18 mouse cellular contexts compared by ENCODE assay signal in the genomic region with DNA sequence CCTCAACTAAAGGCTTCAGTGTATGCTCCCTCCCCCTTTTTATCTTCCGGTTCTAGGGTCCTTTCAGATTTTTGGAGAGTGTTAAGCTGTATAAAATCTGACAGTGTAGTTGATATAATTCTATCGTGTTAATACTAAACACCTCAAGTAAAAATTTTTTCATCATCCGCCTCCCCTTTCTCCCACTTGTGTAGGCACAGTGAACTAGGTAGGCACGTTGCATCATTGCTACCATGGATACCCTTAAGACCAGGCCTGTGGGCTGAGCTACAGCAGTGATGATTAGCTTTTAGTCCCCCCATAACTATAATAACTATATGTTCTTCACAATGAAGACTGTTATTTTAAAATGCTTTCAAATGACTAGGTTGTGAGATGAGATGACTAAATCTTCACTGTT.
"Had no signal": no experiment of that assay in that cellular context is flagged by ENCODE, and none has a peak within 500 bp of the region (broad histone marks: within the 10 kb centered on the region; RNA-seq: fewer than 3 reads in every experiment).

No protein-coding gene starts in this region.

- H3K9me3 ChIP-seq: limb, embryonic 12.5 days; liver, embryonic 13.5 days; lung, embryonic 15.5 days; megakaryocyte, embryonic 14.5 days; midbrain, embryonic 15.5 days; neural tube, embryonic 12.5 days had no signal

- H3K4me2 ChIP-seq: limb, embryonic 12.5 days; liver, embryonic 13.5 days; lung, embryonic 15.5 days; midbrain, embryonic 11.5 days; midbrain, embryonic 15.5 days; neural tube, embryonic 12.5 days had no signal

- H3K27me3 ChIP-seq: limb, embryonic 12.5 days; liver, embryonic 13.5 days; lung, embryonic 15.5 days; megakaryocyte, embryonic 14.5 days; midbrain, embryonic 15.5 days; neural tube, embryonic 12.5 days had no signal

- H3K4me3 ChIP-seq: limb, embryonic 12.5 days; liver, embryonic 13.5 days; lung, embryonic 15.5 days; megakaryocyte, embryonic 14.5 days; midbrain, embryonic 15.5 days; neural tube, embryonic 12.5 days had no signal

- H3K4me1 ChIP-seq: neural tube, embryonic 12.5 days had no signal

- H3K36me3 ChIP-seq: limb, embryonic 12.5 days; liver, embryonic 13.5 days; lung, embryonic 15.5 days; midbrain, embryonic 15.5 days; neural tube, embryonic 12.5 days had no signal

- ATAC-seq: liver, postnatal 0 days; midbrain, embryonic 15.5 days had no signal

- H3K9ac ChIP-seq: limb, embryonic 12.5 days; liver, embryonic 13.5 days; liver, postnatal 0 days; lung, embryonic 15.5 days; midbrain, embryonic 15.5 days; neural tube, embryonic 12.5 days had no signal

- DNase-seq: kidney, adult 11 months; kidney, adult 9 months; kidney, postnatal 10 days; kidney, postnatal 4 days; liver; liver, embryonic 13.5 days; liver, postnatal 0 days; lung, postnatal 14 days; thymus, adult 18-20 months; thymus, postnatal 14 days had no signal

- H3K27ac ChIP-seq: limb, embryonic 12.5 days; liver, embryonic 13.5 days; lung, embryonic 15.5 days; macrophage; midbrain, embryonic 15.5 days; neural tube, embryonic 12.5 days; stomach, postnatal 0 days had no signal
